Mouse (Mus musculus) urinary bladder, adult 2 months (tissue): ENCODE measurements around the gene Pcsk6. TPM values are rescaled to one million over a fixed set of nuclear protein-coding genes. Genes with fewer than 3 reads are reported as not detected.

ENCODE experiments used
- DNase-seq: peaks from one replicate; pipeline ENCODE4 v3.0.0; 2022; ENCODE audit warnings: low spot score
- polyA plus RNA-seq: library from polyadenylated mRNA; depleted of rRNA; stranded (reverse); fragments of >200 nt; gene quantifications from 2 replicates; pipeline ENCODE4 v1.2.3, GENCODE M21; 2012

Pcsk6 gene
- polyA plus RNA-seq, 1 experiment: 5.7 TPM

DNA sequence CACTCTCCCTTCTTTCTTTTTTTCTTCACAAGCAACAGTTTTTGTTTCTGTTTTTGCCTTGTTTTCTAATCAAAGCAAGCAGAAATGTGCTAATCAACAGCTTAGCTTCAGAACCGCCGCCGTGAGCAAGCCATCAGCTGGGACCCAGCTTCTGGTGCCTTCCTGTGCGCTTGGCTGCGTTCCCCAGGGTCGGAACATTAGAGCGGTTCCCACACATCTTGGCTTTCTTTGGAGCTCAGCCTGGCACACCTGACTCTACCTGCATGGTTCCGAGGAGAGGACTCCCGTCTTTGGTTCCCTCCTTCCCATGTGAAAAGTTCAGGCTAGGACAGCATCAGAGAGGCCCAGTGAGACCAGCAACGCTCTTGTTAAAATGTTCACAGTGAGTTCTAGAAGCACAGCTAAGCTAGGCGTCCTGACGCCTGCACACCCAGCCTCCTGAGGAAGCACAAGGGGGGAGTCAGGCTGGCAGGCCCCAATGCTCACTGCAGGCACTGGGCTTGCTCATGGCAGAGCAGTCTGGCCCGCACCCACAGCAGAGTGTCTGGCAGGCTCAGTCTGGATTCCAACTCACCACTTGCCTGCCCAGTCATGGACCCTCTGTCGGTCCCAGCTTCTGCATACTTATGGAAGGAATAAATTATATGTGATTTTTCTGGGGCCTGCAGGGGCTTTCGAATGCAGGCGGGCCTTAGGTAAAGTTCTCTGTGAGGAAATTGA, 139.7 kb downstream of the Pcsk6 start:
- no peak for DNase-seq

DNA sequence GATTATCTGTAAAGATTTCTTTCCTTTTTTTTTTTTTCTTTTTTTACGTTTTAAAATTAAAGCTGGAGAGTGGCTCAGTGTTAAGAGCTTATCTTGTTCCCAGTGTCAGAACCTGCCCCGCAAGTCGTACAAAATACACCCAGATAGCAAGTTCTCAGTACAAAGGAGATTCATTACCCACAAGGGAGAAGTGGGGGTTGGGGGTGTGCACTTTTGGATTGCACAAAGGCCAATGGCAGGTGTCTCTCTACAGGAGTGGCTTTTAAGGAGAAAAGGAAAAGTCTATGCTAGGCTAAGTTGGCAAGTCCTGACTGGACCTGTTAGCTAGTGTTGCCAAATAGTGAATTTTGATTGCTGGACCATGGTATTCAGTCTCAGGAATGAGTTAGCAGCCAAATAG, 140.3 kb downstream of the Pcsk6 start:
- DNase-seq: no peak

DNA sequence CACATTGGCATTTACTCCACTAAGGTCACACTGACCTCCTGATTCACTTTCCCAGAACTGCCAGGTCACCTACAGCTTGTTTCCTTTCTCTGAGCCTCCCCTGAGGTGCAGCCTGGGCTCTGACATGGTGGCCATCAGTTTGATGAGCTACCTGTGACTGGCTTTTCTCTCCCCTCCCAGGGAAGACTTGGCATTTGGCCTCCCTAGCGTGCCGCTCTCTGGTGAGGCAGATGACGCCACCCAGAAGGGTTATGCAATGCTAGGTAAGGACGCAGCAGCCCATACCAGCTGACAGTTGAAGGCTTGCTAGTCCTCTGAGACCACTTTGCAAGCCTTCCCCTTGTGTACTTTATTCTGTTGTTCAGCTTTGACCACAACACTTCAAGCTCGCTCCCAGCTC, 141.9 kb downstream of the Pcsk6 start:
- no peak for DNase-seq

DNA sequence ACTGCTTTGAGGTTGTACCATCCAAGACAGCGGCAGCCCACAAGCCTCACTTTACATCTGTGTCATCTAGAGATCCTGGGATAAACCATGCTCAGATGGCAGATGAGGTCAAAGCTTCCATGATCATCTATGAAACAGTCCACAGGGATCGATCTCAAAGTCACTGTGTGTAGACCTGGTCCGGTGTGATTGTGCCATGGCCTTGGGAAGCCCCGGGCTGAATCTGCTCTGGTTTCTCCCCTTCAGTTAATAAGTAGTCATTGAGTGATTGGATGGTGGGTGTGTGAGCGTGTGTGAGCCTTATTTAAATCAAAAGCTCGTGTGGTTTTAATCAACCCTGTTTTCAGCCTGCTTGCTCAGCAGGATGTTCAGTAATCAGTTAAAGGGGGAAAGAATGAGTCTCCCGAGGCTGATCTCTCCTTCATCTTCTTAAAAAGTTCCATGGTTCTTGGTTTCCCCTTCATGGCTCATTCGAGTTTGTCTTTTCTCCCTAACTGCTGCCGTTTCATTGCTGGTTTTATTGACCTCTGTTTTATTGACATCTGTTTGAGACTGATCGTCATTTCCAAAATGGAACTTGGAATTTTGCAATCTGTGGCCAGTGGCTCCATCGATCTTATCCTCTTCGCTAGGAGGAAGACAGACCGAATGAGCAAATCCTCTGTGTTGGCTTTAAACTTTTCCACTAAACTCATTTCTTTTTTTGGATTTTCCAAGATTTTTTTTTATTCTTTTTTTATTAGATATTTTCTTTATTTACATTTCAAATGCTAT, 142.5 kb downstream of the Pcsk6 start:
- DNase-seq: no peak

DNA sequence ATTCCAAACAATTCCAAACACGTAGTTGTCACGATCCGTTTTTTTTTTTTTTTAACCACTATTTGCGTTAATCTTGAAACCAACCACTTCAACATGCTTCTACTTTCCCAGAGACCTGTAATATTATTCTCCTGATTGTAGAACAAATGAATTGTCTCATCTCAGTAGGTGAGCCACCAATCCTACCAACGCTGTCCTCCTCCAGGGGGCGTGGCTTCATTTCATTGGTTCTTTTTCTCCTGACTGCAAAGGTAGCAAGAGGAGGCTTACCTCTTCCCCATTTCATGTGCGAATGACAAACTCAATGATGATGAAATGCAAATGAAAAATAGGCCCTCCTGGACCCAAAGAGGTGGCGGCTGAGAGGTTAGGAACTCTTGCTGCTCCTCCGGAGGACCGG, 143.5 kb downstream of the Pcsk6 start:
- no peak for DNase-seq

DNA sequence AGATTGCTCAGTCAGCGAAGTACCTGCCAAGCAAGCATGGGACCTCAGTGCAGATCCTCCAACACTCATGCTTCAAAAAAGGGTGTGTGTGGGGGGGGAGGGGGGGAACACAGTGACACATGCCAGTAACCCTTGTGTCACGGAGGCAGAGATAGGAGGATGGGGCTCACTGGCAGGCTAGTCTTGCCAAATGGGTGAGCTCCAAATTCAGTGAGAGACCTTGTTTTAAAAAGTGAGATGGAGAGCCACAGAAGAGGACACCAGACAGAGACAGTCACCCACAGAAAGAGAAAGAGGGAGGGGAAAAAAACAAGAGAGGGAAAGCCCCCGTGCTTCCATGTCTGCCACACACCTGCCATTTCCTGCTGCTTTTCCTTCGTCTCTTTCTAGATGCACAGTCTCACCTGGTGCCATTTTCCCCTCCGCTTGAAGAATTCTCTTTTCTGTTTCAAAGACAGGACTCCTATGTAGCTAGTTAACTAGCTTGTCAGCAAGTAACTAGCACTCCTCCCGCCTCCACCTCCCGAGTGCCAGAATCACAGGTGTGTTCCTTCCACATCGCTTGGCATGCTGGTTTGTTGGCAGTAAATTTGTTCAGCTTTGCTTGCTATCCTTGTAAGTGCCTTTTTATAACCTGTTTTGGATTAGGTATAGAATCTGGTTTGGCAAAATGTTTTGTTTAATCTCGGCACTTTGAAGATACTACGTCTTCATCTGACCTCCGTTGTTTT, 146.8 kb downstream of the Pcsk6 start:
- DNase-seq: no peak

DNA sequence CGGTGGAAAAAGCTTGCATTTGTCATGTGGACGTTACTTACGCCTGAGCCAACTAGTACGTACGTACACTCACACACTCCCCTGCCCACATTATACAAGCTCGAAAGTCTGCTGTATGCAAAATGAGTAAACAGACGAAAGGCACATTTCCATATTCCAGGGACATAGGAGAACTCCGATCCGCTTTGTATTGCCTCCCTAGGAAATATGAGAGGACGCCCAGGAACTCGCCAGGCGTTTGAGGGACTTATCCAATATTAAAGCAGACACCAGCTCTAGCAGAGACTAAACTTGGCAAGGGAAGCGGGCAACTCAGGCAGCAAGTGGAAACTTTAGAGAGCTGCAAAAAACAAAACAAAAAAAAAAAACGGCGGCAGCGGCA, 147.3 kb downstream of the Pcsk6 start:
- no peak for DNase-seq

DNA sequence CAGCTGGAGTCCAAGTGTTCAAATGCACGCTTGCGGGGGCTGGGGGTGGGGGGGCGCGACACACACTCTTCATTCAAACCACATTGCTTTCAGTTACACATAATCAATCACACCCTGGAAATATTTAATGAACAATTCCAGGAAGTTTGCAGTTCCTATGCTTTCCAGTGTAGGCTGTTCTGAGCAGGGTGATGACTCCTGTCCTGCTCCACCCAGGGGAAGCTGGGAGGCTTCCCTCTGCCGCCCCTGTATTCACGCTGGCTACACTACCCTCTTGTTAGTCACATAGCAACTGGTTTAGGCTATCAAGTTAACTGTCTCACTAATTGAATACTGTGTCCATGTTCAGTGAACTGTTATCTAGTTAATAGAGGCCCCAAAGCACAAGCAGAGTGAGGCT, 149.0 kb downstream of the Pcsk6 start:
- no peak for DNase-seq

DNA sequence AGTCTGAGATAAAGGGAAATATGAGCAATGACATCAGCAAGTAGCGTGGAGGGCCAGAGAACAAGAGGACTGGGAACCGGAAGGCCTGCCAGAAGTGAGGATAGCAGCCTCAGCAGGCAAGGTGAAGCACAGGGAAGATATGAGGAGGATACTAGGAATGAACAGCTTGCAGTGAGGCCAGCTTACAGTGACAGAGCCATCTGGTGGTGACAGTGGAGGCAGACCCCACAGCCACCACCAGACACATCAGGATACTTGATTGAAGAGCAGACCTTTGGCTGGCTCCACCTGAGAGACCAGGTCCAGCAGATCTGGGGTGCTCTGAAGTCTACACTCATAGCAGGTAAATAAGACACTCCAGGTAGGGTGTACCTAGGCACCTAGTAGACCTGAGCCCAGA, 166.2 kb downstream of the Pcsk6 start:
- DNase-seq: no peak

DNA sequence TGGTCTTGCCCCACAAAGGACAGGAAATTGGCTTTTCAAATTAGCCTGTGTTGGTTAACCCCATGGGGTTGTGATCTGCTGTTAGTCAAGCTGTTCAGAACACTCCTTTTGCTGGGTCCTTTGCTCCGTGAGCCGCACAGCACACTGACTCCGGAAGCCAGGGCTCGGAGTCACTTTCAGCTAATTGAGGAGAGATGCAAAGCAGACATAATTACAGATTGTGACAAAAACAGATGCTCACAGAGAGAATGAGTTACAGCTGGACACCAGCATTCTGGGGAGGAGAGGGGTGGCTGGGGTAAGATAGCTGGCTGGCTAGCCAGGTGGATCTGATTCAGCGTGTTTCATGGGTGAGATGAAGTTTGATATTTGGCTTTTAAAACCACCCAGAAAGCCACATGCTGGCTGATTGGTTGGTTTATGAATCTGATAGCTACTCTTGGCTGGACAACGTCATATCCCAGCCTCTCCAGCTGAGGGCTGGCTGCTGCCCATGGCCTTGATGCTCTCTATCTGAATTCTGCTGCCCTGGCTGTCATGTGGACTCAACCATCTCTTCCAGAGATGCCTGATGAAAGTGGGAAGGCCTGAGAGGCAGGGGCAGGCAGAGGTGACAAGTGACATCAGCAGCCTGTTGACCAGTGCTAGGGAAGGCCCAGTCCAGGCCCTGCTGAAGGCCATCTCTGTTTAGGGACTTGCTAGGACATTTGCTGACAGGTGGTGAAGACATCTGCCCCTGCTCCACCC, 167.4 kb downstream of the Pcsk6 start:
- DNase-seq: no peak

DNA sequence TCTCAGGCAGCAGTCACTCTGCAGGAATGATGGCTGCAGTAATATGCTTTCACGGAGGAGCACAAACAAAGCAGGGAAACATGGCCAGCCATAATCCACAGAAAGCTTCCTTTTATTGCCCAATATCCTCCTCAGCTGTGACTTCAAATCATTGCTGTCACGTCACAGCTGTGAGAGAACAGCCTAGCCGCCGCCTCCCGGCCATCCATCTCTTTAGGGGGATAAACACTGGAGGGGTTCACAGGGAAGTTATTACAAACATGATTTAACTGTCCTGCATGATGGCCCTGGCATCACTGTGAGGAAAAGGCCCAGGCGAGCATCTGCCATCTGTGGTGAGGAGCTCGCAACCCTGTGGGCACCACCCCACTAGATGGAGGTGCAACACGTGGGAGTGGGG, 175.3 kb downstream of the Pcsk6 start:
- no peak for DNase-seq

DNA sequence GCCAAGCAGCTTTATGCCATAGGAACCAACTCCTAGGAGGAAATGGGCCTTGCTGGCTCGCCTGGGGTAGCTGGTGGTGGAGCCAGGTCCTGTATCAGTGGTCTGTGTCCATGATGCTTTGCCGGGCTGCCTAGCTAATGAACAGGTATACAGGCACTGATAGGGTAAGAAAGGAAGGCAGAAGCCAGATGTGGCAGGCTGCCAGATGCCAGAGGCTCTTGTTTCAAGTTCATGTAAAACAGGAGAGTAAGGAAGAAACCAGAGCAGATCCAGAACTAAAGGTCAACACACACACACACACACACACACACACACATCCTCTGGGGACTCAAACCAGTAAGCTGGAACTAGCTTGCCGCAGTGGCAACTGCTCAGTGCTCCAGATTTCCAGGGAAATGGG, 176.7 kb downstream of the Pcsk6 start:
- no peak for DNase-seq

DNA sequence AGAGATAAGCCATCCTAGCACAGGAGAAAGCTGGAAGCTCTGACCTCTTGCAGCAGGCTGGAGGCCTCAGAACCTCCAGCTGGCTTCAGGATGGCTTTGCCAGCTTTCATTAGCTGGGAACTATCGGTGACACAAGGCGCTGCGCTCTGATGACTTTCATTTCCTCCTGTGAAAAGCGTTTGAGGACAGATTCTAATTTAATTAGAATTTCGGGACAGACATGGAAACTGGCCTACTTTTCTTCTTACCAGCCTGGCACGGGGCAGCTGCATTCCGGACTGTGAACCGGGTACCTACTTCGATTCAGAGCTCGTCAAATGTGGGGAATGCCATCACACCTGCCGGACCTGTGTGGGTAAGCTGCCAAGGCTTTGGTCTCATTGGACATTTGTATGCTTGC, 177.2 kb downstream of the Pcsk6 start:
- DNase-seq: no peak

DNA sequence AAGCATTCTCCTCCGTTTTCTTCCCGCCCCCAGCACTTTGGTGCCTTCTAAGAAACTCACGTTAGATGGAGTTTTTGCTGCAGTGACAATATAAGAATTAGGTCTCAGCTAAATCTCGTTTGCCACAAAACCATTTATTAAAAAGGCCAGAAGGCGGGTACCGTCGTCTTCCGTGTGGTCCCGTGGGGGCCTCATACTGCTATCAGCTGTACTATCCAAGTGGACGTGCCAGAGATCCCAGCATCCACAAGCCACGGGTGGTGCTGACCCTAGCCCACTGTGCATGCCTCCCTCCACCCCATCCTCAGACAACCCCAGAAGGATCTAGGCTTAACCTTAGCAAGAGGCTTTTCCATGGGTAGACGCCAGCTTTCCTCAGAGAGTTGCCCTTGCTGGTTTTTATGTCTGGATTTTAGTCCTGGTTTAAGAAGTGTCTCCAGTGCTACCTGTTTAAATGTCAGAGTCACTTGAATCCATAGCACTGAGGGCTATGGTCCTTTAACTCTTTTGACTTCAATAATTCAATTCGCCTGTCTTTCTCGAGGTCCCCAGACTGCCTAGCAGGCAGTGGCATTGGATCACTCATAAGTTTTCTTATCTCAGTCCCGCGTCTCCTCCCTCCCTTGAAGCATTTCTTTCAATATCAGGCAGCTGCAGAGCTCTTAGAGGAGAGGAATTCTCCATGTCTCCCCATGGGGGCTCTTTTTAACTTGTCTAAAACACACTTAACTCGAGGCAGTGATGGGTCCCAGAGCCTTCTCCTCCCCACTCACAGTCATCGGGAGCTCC, 178.7 kb downstream of the Pcsk6 start:
- no peak for DNase-seq

DNA sequence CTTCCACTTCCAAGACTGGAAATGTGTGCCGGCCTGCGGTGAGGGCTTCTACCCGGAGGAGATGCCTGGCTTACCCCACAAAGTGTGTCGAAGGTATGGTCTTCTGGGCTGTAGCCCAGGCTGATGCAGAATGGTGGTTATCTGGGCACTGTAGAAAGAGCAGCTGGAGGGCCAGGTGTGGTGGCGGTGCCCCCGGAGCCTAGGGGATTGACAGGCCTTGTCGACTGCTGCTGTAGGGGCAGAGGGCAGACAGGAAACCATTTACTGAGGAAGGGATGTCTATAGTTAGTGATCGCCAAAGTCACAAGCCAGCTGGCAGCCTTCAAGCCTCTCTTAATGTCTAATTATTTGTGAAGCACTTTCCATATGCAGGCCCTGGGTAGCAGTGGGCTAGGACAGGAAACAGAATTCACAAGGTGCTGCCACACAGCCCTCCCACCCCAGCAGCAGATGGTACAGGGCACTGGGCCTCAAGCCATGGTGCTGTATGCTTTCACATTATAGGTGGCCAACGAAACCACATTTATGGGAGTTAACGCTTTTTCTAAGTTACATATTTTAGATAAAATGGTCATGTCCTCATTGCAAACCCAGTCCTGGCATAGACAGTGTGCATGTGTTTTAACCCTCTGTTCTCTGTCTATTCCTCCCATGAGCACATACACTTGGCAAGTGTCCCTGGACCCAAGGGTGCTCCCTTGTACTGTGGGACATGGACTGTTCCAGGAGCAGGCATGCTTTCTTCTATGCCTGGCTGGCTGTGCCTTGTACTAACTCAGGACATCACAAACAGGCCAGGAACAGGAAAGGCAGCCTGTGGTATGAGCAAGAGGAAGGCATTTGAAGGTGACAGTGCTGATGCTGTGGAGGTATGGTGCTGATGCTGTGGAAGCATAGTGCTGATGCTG, 182.3 kb downstream of the Pcsk6 start, which contains the start of gene Gm45213:
Gene Gm45213, plus strand, starts transcription at position 51 of the 908 bp plus-strand sequence.
- DNase-seq: no peak

DNA sequence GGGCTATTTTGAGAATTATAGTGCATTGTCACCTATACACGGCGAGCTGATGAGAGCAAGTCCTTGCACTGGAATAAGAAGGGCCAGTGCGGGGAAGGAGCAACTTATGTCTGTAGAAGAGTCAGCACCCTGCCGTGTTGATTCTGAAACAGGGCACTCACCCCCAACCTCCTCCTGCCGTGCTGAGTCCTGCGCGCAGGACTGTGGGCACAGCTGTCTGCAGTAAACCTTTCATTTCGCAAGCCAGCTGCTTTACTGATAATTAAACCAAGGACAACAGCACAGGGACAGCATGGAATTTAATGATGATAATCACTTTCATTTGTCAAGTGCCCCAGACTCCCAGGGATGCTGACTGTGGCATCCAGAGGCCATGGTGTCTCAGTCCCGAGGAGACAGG, 183.1 kb downstream of the Pcsk6 start:
- DNase-seq: no peak

DNA sequence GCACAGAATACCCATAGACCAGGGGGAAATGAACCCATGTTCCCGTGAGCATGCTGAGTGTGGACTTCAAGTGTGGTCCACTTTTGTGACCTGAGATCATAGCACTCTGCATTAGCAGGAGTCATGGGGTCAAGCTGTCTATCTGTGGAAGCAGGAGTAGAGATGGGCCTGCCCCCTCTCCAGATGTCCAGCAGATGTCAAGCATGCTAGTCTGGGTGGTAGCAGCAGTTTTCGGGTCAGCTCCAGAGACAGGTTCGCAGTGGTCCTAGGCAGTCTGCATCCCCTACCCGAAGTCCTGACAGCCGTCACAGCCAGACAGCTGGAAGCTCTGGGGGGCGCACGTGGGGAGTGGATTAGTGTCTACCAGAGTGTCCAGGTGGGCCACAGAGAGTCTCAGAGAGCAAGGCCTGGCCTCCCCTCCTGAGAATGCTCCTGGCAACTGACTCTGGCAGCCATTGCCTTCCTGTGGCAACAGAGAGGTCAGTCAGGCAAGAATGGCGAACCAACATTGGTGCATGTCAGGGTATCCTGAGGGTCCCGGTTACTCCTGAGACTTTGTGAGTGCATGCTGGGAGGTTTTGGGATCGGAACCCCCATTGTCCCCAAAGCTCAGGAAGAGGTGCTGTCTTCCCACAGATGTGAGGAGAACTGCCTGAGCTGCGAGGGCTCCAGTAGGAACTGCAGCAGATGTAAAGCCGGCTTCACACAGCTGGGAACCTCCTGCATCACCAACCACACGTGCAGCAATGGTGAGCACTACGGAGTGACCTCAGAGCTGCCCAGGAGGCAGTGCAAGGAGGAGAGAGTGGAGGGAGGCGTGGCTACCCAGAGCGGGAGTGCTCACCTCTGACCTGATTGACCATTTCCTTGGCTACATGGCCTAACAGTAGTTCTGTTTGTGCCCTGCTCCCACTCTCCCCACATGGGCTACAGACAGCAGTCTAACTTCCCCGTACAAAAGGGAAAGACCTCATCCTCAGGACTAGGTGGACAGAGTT, 185.7 kb downstream of the Pcsk6 start:
- DNase-seq: no peak

DNA sequence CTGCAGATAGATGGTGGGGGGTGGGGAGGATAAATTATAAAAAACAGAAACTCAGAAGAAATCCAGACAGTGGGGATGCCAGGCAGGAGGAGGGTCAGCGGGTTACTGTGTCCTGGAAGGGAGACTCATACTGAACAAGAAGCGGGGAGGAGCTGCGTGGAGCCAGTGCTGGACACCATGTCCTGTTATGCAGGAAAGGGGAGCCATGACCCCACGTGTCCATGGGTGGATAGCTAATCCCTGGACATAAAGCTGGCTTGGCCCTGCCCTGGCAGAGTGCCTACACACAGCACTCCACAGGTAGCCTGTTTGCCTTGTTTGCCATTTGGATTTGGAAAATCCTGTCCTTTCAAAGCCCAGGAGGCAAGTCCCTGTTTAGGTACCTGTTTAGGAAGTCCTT, 186.4 kb downstream of the Pcsk6 start:
- no peak for DNase-seq
